Mouse (Mus musculus) spleen, adult 2 months (tissue): ENCODE data around the gene Myt1l. TPM values are rescaled to one million over a fixed set of nuclear protein-coding genes. Genes with fewer than 3 reads are reported as not detected.

ENCODE experiments used
- DNase-seq, 2 experiments: peaks; one replicate each; pipeline versions ENCODE4 v3.0.0 to v3.0.0-alpha.2; 2012 to 2021; ENCODE audit warnings: low spot score in 2 of 2, low read depth in 1 of 2
- H3K27ac ChIP-seq: fragments of 200-500 bp; 2 replicates; pipeline ENCODE4 v1.5.1; 2012; ENCODE audit warnings: low read length, inconsistent platforms; ENCODE audit not compliant: insufficient read depth
- H3K27me3 ChIP-seq: fragments of 200-500 bp; 2 replicates; pipeline ENCODE4 v1.6.1; 2012; ENCODE audit warnings: mild to moderate bottlenecking, moderate library complexity, low read length, inconsistent platforms; ENCODE audit not compliant: control insufficient read depth, insufficient read depth
- H3K36me3 ChIP-seq: fragments of 200-500 bp; 2 replicates; pipeline ENCODE4 v1.6.1; 2012; ENCODE audit warnings: mild to moderate bottlenecking, low read length, inconsistent platforms; ENCODE audit not compliant: control insufficient read depth, insufficient read depth
- H3K4me1 ChIP-seq: fragments of 200-500 bp; 2 replicates; pipeline ENCODE4 v1.6.1; 2011; ENCODE audit warnings: inconsistent platforms; ENCODE audit not compliant: control insufficient read depth, insufficient read depth, insufficient read length
- H3K4me3 ChIP-seq: fragments of 200-500 bp; 2 replicates; pipeline ENCODE4 v1.5.1; 2011; ENCODE audit warnings: mild to moderate bottlenecking, inconsistent platforms; ENCODE audit not compliant: insufficient read depth, insufficient read length; ENCODE audit errors: extremely low read depth
- CTCF ChIP-seq: fragments of 200-500 bp; IDR thresholded peaks from 2 replicates; pipeline ENCODE4 v1.5.1; 2011; ENCODE audit warnings: mild to moderate bottlenecking, inconsistent platforms; ENCODE audit not compliant: insufficient read depth, insufficient read length, insufficient replicate concordance; ENCODE audit errors: extremely low read depth
- POLR2A ChIP-seq: fragments of 200-500 bp; IDR thresholded peaks from 2 replicates; pipeline ENCODE4 v1.6.1; 2011; ENCODE audit warnings: low read depth, low read length, inconsistent platforms
- WGBS: fragments of 180-500 bp; shearing (Covaris S2); methylation state at CpG from one replicate; pipeline ENCODE4 v1.1.7; 2018; 5-methylcytosine and 5-hydroxymethylcytosine counted together
- polyA plus RNA-seq: library from polyadenylated mRNA; depleted of rRNA; stranded (reverse); fragments of >200 nt; gene quantifications from 2 replicates; pipeline ENCODE4 v1.2.3, GENCODE M21; 2012

The Myt1l gene
- polyA plus RNA-seq, 1 experiment: not detected

DNA sequence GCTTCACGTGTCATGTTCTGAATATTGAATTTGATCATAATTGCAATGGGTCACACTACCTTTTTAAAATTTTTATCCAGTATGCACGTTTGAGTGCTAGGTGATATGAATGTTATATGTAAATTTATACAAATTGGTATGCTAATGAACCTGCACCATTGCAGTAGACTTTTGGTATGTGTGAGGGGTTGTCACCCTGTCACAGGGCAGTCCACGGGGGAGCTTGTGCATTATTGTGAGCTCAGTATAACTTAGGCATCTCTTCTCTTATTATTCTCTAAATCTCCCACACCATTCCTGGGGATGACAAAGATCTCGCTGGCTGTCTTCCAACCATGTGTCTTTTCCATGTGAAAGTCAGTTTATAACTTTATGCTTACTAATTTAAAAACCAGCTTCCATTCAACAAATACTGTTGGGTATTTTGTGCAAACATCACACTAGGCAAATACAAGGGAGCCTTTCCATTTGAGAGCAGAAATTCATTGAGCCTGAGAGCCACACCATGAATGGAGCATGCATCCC, 222.5 kb downstream of the Myt1l start:
- Histone ChIP-seq H3K36me3 (no peaks in the 10 kb centered on the region), H3K27ac (no peak overlapping the region), H3K4me1 (no peaks in the 10 kb centered on the region), H3K27me3 (no peaks in the 10 kb centered on the region), H3K4me3 (no peak overlapping the region)
- WGBS: 81% methylated on average over 4 of the region's 4 CpGs
- TF ChIP-seq POLR2A (no peak), CTCF (no peak)
- no peak for DNase-seq

DNA sequence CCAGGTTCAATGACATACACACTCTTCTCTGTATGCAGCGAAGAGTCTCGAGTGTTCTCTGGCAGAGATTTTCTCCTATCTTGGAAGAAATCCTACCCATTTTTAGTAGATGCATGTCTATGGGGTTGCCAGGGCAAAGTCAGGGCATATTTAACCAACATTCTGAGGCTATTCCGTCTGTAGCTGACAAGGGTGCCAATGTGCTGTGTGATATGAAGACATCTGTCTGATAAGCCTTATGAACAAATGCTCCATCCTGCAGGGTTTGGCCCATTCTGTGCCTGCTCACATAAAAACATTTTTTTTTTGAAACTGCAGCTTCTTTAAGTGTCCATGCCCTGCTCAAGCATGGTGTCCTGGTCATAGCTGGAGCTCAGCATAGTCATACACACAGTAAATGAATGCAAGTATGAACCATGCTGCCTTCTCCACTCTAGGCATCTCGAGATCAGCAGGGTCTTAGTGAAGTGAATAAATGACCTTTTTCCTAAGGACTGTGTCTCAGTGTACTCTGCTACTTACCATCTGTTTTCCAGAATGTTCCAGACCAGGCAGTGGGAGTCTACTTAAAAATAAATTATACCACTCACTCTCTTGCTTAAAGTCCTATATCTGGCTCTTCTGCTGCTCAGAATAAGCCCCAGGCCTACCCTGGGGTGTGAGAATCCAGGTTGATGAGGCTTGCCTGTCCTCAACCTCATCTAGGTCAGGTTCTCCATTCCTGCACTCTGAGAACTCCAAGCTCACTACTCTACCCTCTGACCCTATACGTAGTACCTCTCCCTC, 227.1 kb downstream of the Myt1l start:
- no peak overlapping the region for H3K27ac ChIP-seq
- no peak for DNase-seq
- no peaks in the 10 kb centered on the region for H3K36me3 ChIP-seq
- H3K4me3 ChIP-seq: no peak overlapping the region
- TF ChIP-seq POLR2A (no peak), CTCF (no peak)
- H3K4me1 ChIP-seq: no peaks in the 10 kb centered on the region
- no peaks in the 10 kb centered on the region for H3K27me3 ChIP-seq
- 80% methylated on average over 5 of the region's 5 CpGs for WGBS

DNA sequence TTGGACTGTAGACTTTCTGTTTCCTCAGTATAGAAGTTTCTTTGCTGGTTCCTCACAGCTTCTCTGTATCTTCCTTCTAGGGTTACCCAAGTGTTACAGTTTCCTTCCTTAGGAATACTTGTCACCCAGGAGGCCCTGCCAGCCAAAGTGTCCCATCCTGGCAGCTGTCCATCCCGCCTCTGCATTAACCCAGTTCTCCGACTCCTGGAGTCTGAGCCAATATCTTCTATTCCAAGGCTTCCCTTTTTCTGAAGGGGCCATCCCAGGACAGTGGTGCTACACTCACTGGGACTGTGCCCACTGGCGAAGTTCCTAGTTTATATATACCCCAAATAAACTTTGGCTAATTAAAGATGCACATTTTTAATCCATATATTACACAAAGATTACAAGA, 227.7 kb downstream of the Myt1l start:
- DNase-seq: no peak
- no peaks in the 10 kb centered on the region for H3K36me3 ChIP-seq
- H3K4me1 ChIP-seq: no peaks in the 10 kb centered on the region
- WGBS: 87% methylated on average over 3 of the region's 3 CpGs
- H3K27me3 ChIP-seq: no peaks in the 10 kb centered on the region
- no peak for TF ChIP-seq CTCF
- TF ChIP-seq POLR2A: no peak
- H3K4me3 ChIP-seq: no peak overlapping the region
- no peak overlapping the region for H3K27ac ChIP-seq

DNA sequence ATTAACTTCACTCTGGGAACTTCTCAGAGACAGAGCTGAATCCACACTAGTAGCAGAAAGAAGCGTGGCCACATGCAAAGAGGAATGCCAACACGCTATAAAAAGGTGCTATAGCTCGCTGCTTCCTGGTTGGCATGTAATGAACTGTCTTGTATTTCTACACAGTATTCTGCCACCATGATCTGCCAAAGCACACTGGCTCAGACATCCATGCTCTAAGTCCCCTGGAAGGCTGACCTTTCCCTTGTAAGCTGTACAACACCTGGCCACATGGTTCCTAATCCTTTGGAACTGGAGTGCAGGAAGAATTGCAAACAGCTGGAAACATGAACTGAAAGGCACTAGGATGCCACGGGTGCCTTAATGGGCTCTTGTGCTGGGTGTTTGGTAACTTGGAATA, 232.4 kb downstream of the Myt1l start:
- DNase-seq: no peak
- no peaks in the 10 kb centered on the region for H3K36me3 ChIP-seq
- H3K27ac ChIP-seq: no peak overlapping the region
- WGBS: 82% methylated on average over 4 of the region's 4 CpGs
- no peaks in the 10 kb centered on the region for H3K4me1 ChIP-seq
- H3K4me3 ChIP-seq: no peak overlapping the region
- H3K27me3 ChIP-seq: no peaks in the 10 kb centered on the region
- TF ChIP-seq CTCF (no peak), POLR2A (no peak)

DNA sequence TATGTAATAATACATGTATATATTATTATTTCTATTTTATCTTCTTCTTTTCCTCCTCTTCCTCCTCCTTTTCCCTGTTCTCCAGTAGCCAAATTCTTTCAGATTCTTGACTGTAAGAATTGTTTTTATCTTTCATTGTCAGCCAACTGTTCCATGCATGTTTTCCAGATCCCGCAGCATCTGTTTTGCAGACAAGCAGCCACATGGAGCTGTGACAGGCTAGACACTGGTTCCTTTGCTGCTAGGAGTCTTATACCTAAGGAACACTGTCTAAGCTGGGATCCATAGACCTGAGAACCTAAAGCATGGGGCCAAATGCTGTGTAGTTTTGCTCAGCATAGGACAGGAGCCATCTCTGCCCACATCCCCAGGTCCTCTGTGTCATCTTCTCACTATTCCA, 238.0 kb downstream of the Myt1l start:
- WGBS: 87% methylated on average over 1 of the region's 1 CpGs
- no peak for DNase-seq
- TF ChIP-seq POLR2A: no peak
- Histone ChIP-seq H3K4me3 (no peak overlapping the region), H3K36me3 (no peaks in the 10 kb centered on the region), H3K4me1 (no peaks in the 10 kb centered on the region), H3K27me3 (no peaks in the 10 kb centered on the region), H3K27ac (no peak overlapping the region)

DNA sequence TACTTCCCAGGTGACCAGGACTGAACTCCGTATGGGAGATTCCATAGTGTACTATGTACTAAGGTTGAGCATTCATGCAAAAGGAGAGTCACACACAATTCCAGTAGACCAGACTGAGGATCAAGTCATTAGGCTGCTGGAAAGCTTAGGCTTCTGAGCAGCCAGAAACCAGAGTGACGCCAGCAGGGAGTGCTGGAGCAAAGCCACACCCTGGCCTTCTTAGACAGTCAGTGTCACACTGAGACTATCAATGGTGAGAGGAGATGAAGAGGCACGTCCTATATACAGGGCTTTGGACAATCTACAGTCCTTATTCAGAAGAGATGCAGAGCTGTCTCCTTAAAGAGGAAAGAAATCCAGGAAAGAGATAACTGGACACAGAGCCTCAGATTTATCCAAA, 243.6 kb downstream of the Myt1l start:
- Histone ChIP-seq H3K36me3 (no peaks in the 10 kb centered on the region), H3K27me3 (no peaks in the 10 kb centered on the region), H3K27ac (no peak overlapping the region), H3K4me3 (no peak overlapping the region), H3K4me1 (no peaks in the 10 kb centered on the region)
- no peak for DNase-seq
- 68% methylated on average over 3 of the region's 3 CpGs for WGBS
- TF ChIP-seq POLR2A (no peak), CTCF (no peak)

DNA sequence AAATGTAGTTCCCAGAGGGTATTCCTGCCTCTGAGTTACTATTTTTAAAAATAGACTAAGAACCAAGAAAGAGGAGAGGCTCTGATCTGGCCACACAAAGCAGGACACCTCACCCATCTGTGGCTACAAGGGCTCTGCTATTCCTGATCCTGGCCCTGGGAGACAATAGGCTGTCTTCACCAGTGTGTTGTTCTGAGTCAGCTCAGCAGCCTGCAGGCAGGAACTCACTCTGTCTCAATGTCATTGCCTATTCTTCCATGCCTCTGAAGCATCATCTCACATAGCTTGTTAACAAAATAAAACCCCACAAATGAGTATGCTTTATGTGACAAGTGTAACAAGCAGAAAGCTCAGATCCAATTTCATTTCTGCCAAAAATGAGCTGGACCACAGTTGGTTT, 244.2 kb downstream of the Myt1l start:
- no peak for DNase-seq
- no peak overlapping the region for H3K4me3 ChIP-seq
- no peak for TF ChIP-seq POLR2A
- TF ChIP-seq CTCF: no peak
- no peak overlapping the region for H3K27ac ChIP-seq
- no peaks in the 10 kb centered on the region for H3K27me3 ChIP-seq
- H3K4me1 ChIP-seq: no peaks in the 10 kb centered on the region
- no peaks in the 10 kb centered on the region for H3K36me3 ChIP-seq
